Mouse (Mus musculus): ENCODE data around the gene Rtl6. TPM values are rescaled to one million over a fixed set of nuclear protein-coding genes. Genes with fewer than 3 reads are reported as not detected.

The Rtl6 gene
- polyA plus RNA-seq, 1 experiment from 2014 or later = 10.3 TPM

Other genes starting within 250 kb of the Rtl6 start
- gene Parvg, start 233.8 kb downstream of the Rtl6 start, polyA plus RNA-seq (2015; fragmentation: Nextera tagmentation; extraction: Ambion mirVana) = 3.0 and 3.8 TPM in 2 replicates
- 2.2 and 2.3 TPM in 2 replicates for gene Shisal1, start 110.7 kb downstream of the Rtl6 start, polyA plus RNA-seq (2015; fragmentation: Nextera tagmentation; extraction: Ambion mirVana)
- 65.4 and 71.3 TPM in 2 replicates for gene Prr5, start 111.8 kb upstream of the Rtl6 start, polyA plus RNA-seq (2015; fragmentation: Nextera tagmentation; extraction: Ambion mirVana)
- 12.5 and 14.1 TPM in 2 replicates for gene Arhgap8, start 162.2 kb upstream of the Rtl6 start, polyA plus RNA-seq (2015; fragmentation: Nextera tagmentation; extraction: Ambion mirVana)